Mouse (Mus musculus): ENCODE results near the gene Naxe. TPM values are rescaled to one million over a fixed set of nuclear protein-coding genes. Genes with fewer than 3 reads are reported as not detected.

Gene Naxe
- total and polyA plus RNA-seq, 2 experiments from 2014 or later, result 78.9 to 161 TPM

DNA sequence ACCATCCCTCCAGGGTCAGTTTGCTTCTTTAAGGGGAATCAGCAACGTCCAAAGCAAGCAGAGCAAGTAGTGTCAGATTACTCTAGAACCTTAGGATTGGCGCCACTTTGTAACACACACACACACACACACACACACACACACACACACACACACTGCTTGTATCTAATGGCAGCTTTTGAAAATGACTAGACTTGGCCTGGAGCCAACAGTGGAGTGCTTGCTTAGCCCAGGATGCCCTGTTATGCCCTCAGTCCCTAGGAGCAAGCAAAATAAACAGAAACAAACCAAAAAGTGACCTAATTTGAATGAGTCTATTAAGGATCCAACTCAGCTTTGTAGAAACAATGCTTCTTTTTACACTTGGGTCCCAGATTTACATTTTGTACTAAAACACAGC is 10.1 kb upstream of the Naxe start:
- ATAC-seq, result no peak
- Histone ChIP-seq H3K27me3 (ENCODE audit: insufficient read depth, low read length) (no peaks in the 10 kb centered on the region), H3K4me1 (ENCODE audit: insufficient read depth) (no peaks in the 10 kb centered on the region), H3K9ac (no peak overlapping the region), H3K36me3 (ENCODE audit: insufficient read depth) (no peaks in the 10 kb centered on the region), H3K4me2 (ENCODE audit: low read depth) (no peak overlapping the region), H3K9me3 (ENCODE audit: low read length) (no peaks in the 10 kb centered on the region), H3K4me3 (ENCODE audit: low read depth, low read length) (no peak overlapping the region), H3K27ac (ENCODE audit: low read depth, low read length) (no peak overlapping the region)
- WGBS, result 16% methylated on average over 2 of the region's 2 CpGs
- no peak for TF ChIP-seq CTCF (IDR thresholded peaks at IDR 0.05; ENCODE audit: low read depth)
- DNase-seq, result no peak

DNA sequence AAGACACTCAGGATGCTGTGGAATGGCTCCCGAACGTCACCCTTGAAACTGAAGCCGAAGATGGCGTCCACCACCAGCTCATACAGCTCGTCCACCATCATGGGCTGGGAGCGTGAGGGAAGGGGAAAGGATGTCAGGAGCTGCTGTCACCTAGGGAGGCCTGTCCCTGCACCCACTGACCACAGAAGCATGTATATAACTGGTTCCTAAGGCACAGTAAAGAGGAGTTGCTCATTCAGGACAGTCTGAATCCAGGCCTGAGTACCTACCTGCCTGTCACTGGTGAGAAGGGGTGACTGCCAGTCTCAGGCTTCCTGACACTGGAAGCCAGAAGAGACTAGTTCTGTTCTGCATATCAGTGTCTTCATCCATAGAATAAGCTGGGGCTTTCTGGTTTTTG is 1.3 kb downstream of the Naxe start:
- H3K4me1 ChIP-seq (ENCODE audit: insufficient read depth), result 0 out of 2 replicates have a peak, but pooled peaks cover 6% of the 10 kb centered on the region
- no peak overlapping the region for H3K4me3 ChIP-seq (ENCODE audit: low read depth, low read length)
- H3K9ac ChIP-seq, result no peak overlapping the region

DNA sequence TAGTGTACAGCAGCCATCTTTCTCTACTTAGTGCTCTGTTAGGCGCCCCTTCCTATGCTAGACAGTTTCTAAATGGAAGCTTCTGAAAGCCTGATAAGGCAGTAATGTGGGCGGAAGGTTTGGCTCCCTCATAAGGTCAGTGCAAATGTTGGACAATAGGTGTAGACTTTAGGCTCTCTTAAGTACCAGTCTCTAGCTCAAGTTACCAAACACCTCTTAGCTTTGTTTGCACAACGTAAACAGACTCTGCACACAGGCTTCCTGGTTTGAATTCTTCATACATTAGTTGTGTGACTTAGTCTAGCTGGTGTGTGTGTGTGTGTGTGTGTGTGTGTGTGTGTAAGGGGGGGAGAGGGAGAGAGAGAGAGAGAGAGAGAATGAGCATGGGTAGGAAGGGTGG is 8.8 kb downstream of the Naxe start:
- ATAC-seq, result no peak
- H3K9me3 ChIP-seq (ENCODE audit: low read length), result no peaks in the 10 kb centered on the region
- TF ChIP-seq CTCF (IDR thresholded peaks at IDR 0.05; ENCODE audit: low read depth), result no peak

More for the DNA sequence above, 1.3 kb downstream of the Naxe start:
- DNase-seq, result no peak
- TF ChIP-seq CTCF (IDR thresholded peaks at IDR 0.05; ENCODE audit: low read depth), result no peak
- no peak for ATAC-seq
- WGBS, result 87% methylated on average over 6 of the region's 6 CpGs
- no peak overlapping the region for H3K27ac ChIP-seq (ENCODE audit: low read depth, low read length)
- no peaks in the 10 kb centered on the region for H3K27me3 ChIP-seq (ENCODE audit: insufficient read depth, low read length)
- H3K9me3 ChIP-seq (ENCODE audit: low read length), result no peaks in the 10 kb centered on the region
- peak overlapping the region; percentile 96 for H3K4me2 ChIP-seq (ENCODE audit: low read depth)
- H3K36me3 ChIP-seq (ENCODE audit: insufficient read depth), result peaks cover 26% of the 10 kb centered on the region

DNA sequence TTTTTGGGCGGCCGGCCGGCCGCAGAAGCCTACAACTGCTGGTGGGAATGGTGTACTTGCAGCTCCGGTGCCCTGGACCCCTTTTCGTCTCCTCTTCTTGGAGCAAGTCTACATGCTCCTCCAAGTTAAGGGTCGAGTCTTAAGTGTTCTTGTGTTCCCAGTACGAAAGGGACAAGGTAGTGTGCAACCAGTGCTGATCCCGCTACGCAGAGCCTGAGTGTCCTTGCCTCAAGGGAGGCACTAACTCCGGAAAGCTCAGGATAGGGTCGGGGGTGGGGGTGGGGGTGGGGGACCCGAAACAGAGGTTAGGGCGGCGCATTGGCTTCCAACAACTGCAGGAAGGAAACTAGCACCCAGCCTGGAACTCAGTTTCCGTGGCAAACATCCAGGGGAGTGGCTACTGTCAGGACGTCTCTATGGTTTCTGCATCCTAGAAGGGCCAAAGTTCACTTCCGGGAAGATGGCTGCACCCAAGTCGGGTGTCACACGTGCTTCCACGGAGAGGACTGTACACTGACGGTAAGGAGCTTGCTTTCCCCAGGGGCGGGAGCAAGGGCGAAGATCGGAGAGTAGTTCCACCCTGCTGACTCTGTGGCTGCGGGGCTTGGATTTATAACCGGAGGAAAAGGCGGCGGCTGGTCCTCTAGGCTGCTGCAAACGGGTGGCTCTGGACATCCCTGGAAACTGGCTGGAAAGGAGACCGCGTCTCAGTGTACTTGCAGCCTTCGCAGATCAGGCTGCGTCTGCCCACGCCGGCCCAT is 15.5 kb downstream of the Naxe start, which contains the start of gene Gpatch4:
TSS of gene Gpatch4 (plus strand) at position 448 of the 761 bp plus-strand sequence.
- H3K27ac ChIP-seq (ENCODE audit: low read depth, low read length), result peak within 1 kb of the TSS; percentile 74
- ATAC-seq, result peak; percentile 97
- H3K27me3 ChIP-seq (ENCODE audit: insufficient read depth, low read length), result peaks cover 5% of the 10 kb centered on the region; the same call in 1 of the 2 replicates
- peak; percentile 96 for DNase-seq
- peaks cover 6% of the 10 kb centered on the region; the same call in 1 of the 2 replicates for H3K4me1 ChIP-seq (ENCODE audit: insufficient read depth)
- 13% methylated on average over 36 of the region's 36 CpGs for WGBS
- no peak for TF ChIP-seq CTCF (IDR thresholded peaks at IDR 0.05; ENCODE audit: low read depth)
- H3K36me3 ChIP-seq (ENCODE audit: insufficient read depth), result no peaks in the 10 kb centered on the region
- H3K9ac ChIP-seq, result peak within 1 kb of the TSS; percentile 60
- peak within 1 kb of the TSS; percentile 76 for H3K4me3 ChIP-seq (ENCODE audit: low read depth, low read length)
- H3K9me3 ChIP-seq (ENCODE audit: low read length), result no peaks in the 10 kb centered on the region
- H3K4me2 ChIP-seq (ENCODE audit: low read depth), result peak within 1 kb of the TSS; percentile 74

More for the DNA sequence above, 8.8 kb downstream of the Naxe start:
- peaks cover 2% of the 10 kb centered on the region; the same call in 1 of the 2 replicates for H3K4me1 ChIP-seq (ENCODE audit: insufficient read depth)
- no peaks in the 10 kb centered on the region for H3K27me3 ChIP-seq (ENCODE audit: insufficient read depth, low read length)
- peaks cover 22% of the 10 kb centered on the region for H3K36me3 ChIP-seq (ENCODE audit: insufficient read depth)
- no peak overlapping the region for H3K9ac ChIP-seq
- H3K4me2 ChIP-seq (ENCODE audit: low read depth), result no peak overlapping the region
- no peak overlapping the region for H3K27ac ChIP-seq (ENCODE audit: low read depth, low read length)
- WGBS, result 95% methylated on average over 3 of the region's 3 CpGs
- DNase-seq, result no peak
- no peak overlapping the region for H3K4me3 ChIP-seq (ENCODE audit: low read depth, low read length)

DNA sequence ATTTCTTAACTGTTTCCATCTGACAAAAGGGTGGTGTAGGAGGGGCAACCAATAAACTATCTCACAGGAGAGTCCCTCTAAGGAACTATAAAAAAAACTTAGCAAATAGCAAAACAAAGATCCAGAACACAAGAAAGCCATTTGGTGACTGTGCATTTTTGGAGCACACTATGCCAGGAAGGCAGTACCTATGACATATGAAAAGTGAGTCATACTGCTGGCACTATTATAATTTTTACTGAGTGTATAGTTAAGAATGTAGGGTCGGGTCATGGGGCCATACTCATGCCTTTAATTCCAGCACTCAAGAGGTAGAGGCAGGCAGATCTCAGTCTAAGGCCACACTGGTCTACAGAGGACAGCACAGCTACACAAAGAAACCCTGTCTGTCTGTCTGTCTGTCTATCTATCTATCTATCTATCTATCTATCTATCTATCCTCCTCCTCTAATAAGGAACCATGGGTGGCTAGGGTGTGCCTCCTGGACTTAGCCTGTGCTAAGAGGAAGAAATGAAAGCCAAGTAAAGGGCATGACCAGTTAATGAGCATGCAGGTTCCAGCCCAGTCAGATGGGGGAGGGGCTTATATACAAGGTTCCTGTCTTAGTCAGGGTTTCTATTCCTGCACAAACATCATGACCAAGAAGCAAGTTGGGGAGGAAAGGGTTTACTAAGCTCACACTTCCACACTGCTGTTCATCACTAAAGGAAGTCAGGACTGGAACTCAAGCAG is 22.6 kb downstream of the Naxe start:
- WGBS, result 59% methylated on average over 1 of the region's 1 CpGs
- no peak overlapping the region for H3K9ac ChIP-seq
- TF ChIP-seq CTCF (IDR thresholded peaks at IDR 0.05; ENCODE audit: low read depth), result no peak
- DNase-seq (no peak), ATAC-seq (no peak)
- H3K27ac ChIP-seq (ENCODE audit: low read depth, low read length), result no peak overlapping the region
- H3K9me3 ChIP-seq (ENCODE audit: low read length), result no peaks in the 10 kb centered on the region
- H3K4me3 ChIP-seq (ENCODE audit: low read depth, low read length), result no peak overlapping the region
- no peaks in the 10 kb centered on the region for H3K36me3 ChIP-seq (ENCODE audit: insufficient read depth)
- H3K27me3 ChIP-seq (ENCODE audit: insufficient read depth, low read length), result peaks cover 2% of the 10 kb centered on the region; the same call in 1 of the 2 replicates
- H3K4me1 ChIP-seq (ENCODE audit: insufficient read depth), result no peaks in the 10 kb centered on the region
- H3K4me2 ChIP-seq (ENCODE audit: low read depth), result no peak overlapping the region

DNA sequence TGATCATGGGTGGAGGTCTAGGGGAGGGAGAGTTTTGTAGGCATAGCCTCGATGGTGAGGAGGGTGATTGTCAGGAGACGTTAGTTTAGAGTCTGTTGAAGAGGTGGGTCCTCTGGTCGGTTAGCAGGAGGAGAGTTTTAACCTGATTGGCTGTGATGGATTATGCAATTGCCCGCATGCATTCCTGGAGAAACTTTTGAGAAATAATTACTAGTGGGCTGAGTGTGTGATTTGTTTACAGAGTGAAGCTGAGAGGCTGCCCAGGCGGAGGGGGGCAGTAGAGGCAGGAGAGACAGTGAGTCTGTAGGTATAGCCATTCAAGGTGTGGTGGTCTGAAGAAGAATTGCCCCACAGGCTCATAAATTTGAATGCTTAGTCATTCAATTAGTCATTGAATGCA is 24.8 kb downstream of the Naxe start:
- no peak overlapping the region for H3K27ac ChIP-seq (ENCODE audit: low read depth, low read length)

More for the DNA sequence above, 24.8 kb downstream of the Naxe start:
- H3K36me3 ChIP-seq (ENCODE audit: insufficient read depth), result no peaks in the 10 kb centered on the region
- 68% methylated on average over 5 of the region's 5 CpGs for WGBS
- H3K4me2 ChIP-seq (ENCODE audit: low read depth), result no peak overlapping the region
- no peak overlapping the region for H3K4me3 ChIP-seq (ENCODE audit: low read depth, low read length)
- ATAC-seq (no peak), DNase-seq (no peak)
- no peak overlapping the region for H3K9ac ChIP-seq
- H3K9me3 ChIP-seq (ENCODE audit: low read length), result no peaks in the 10 kb centered on the region
- no peak for TF ChIP-seq CTCF (IDR thresholded peaks at IDR 0.05; ENCODE audit: low read depth)
- no peaks in the 10 kb centered on the region for H3K4me1 ChIP-seq (ENCODE audit: insufficient read depth)
- no peaks in the 10 kb centered on the region for H3K27me3 ChIP-seq (ENCODE audit: insufficient read depth, low read length)
